Mouse (Mus musculus) v-Abl transformed pro-B cells (cell line): ENCODE results near the gene Tbc1d1.

Experiments used
- in situ Hi-C, 2 experiments: fragments of 400-800 bp; cut with MboI; formaldehyde crosslinking; loops; one replicate each; pipeline ENCODE4 v1.15.1; 2025; ENCODE audit not compliant: unreplicated experiment in 2 of 2

The Tbc1d1 gene

DNA sequence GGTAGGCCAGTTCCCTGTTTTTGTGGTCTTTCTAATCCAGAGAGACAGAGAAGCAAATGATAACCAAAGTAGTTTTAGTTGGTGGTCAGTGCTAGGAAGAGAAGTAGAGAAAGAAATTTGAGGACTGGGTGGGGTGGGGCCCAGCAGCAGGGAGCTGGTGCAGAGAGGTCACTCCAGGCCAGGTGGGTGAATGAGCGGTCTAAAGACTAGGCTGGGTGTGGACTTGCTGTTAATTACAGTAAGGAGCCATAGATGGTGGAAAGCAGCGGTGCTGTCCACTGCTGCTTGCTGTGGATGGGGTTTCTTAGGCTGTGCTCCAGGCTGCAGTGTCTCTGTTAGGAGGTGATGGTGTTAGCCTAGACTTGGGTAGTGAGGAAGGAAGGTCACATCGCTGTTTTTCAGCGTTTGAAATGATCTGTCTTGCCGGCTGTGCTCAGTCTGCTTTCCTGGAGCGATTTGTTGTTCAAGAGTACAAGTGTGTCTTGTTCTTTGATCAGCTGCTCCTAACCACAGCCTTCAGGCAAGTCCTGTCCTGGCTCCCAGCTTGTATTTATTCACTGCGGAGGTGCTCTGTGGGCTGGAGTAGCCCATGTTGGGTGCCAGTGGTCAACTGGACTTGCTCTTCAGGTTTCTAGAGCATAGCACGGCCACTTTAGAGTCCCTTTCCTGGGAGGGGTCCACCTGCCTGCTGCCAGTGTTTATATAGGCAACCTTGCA, 78.3 kb downstream of the Tbc1d1 start:
- in situ Hi-C loops: no loop called here

GRCm38 (mm10) chr5:64235250-64235649, 79.1 kb downstream of the Tbc1d1 start:
- in situ Hi-C loops: no loop called here

GRCm38 (mm10) chr5:64236561-64236960, 80.5 kb downstream of the Tbc1d1 start:
- in situ Hi-C loops: no loop called here

- in situ Hi-C loops: no loop called here
Observed at GRCm38 (mm10) chr5:64237263-64237662, 81.2 kb downstream of the Tbc1d1 start.

- in situ Hi-C loops: no loop called here
Observed at GRCm38 (mm10) chr5:64237693-64238092, 81.6 kb downstream of the Tbc1d1 start.

- in situ Hi-C loops: no loop called here
Observed at GRCm38 (mm10) chr5:64238894-64239652, 83.0 kb downstream of the Tbc1d1 start.

GRCm38 (mm10) chr5:64240941-64241682, 85.0 kb downstream of the Tbc1d1 start:
- in situ Hi-C loops: no loop called here

DNA sequence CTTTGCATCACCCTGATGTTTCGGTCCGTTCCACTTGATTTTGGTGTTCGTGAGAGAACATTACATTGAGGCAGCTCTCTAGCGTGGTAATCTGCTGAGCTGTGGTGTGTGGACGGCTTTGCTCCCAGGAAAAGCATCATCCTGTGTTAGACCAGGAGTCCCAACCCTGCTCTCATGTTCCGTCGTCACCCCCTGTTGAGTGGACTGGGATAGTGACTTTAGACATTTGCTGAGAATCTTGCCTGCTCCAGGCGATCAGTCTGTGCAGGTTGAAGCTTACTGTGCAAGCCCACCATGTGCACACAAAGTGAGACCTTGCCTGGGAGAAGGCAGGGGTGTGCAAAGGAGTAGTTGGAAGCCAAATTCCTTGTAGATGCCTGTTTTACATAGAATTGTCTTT, 85.8 kb downstream of the Tbc1d1 start:
- in situ Hi-C loops: no loop called here

DNA sequence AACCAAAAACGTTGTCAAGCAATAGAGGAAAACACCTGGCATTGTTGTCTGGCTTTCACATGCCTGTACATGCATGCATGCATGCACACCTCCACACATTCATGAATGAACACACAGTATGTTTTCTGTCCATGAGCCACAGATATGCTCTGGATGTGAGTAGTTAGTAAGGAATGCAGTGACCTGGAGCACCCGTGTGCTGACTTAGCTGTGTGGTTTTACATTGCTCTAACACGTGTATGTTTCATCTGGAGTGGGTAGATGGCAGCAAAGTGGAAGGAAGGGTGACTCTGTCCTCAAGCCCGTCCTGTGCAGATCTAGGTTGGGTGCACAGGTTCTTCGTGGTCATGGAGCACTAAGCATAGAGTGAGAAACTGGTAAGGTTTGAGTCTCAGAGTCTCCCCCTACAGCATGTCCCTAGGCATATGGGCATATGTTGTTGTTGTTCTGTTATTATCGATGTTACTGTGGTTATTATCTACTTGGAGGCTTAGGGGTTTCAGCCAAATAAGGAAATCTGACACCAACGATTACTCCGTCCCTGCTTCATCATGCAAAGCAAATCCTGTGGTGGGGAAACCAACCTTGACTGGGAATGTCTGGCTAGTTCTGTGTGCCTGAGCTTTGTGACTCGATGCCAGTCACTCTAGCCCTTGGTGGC, 86.8 kb downstream of the Tbc1d1 start:
- in situ Hi-C loops: no loop called here

- in situ Hi-C loops: no loop called here
Observed at GRCm38 (mm10) chr5:64243666-64244065, 87.6 kb downstream of the Tbc1d1 start.

- in situ Hi-C loops: no loop called here
Observed at GRCm38 (mm10) chr5:64244283-64244682, 88.2 kb downstream of the Tbc1d1 start.

DNA sequence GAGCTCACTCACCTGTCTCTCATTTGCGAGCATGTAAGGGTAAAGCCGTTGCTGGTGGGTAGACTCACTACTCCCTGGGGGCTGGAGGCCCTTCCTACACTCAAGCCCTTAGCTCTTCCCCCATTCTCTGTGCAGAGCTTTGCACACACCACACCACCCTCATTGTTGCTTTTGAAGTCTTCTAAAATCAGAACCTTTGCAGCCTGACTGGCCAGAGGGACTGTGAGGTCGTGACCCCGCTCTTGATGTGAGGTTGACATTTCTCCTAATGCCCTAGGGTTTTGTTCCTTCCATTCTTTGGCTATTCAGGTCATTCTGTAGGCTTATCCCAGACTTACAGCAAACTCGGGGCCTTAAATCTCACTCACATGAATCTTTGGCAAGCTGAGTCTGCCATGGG, 88.6 kb downstream of the Tbc1d1 start:
- in situ Hi-C loops: no loop called here

DNA sequence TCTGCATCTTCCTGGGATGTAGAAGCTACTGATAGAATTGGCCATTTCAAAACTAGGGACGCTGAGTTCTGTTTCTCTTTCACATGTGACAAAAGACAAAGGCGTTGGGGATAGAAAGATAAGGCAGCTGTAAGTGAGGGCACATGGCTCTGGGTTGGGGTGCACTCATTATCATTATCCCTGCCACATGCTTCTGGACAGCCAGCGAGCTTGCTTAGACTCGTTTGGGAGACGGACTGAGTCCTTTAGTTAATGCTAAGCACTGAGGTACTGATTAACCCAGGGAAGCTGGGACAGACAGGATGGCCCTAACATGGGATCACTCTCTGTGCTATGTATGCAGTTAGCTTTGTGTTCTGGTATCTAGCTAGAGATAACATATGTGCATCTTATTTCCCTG, 95.3 kb downstream of the Tbc1d1 start:
- in situ Hi-C loops: no loop called here

GRCm38 (mm10) chr5:64254278-64254677, 98.2 kb downstream of the Tbc1d1 start:
- in situ Hi-C loops: no loop called here

GRCm38 (mm10) chr5:64254988-64255387, 98.9 kb downstream of the Tbc1d1 start:
- in situ Hi-C loops: no loop called here

- in situ Hi-C loops: no loop called here
Observed at GRCm38 (mm10) chr5:64263348-64263747, 107.2 kb downstream of the Tbc1d1 start.

DNA sequence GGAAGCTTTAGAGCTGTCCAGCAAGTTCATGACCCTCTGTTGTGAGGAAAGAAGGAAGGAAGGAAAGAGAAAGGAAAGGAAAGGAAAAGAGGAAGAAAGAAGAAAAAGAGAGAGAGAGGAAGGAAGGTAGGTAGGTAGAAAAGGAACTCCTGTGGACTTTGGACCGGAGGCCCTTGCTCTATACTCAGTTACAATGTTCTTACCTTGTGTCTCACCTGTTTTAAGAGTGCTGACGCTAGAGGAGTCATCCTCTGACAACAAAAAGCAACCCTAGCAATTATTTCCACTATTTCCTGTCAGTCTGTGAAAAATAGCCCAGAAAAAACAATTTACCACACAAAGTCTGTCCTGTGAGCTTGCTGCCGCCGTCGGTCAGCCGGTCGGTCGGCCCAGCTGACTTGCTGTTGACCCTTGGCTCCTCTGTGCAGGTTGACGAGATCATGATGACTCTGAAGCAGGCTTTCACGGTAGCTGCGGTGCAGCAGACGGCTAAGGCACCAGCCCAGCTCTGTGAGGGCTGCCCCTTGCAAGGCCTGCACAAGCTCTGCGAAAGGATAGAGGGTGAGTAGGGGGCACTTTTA, 107.9 kb downstream of the Tbc1d1 start:
- in situ Hi-C loops: no loop called here

- in situ Hi-C loops: loop anchor here (5.0 kb wide), 4 partner anchors 68 to 358 kb away; no protein-coding TSS in a partner anchor
Observed at GRCm38 (mm10) chr5:64265145-64265544, 109.0 kb downstream of the Tbc1d1 start.

DNA sequence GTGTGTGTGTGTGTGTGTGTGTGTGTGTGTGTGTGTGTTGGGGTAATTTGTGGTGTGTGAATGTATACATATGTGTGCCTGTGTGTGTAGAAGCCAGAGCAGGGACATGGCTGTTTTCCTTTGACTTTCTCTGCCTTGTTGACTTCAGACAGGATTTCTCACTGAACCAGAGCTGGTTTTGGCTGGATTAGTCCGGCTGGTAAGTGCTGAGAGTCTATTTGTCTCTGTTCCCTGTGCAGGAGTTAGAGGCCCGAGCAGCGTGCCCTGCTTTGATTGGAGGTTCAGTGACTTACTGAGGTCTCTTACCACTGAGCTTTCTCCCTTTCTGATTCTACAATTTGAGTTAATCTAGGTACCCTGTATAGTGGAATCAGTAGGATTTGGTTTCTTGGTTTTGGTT, 109.8 kb downstream of the Tbc1d1 start:
- in situ Hi-C loops: loop anchor here (5.0 kb wide), 4 partner anchors 69 to 359 kb away; no protein-coding TSS in a partner anchor

- in situ Hi-C loops: loop anchor here (5.0 kb wide), 4 partner anchors 69 to 359 kb away; no protein-coding TSS in a partner anchor
Observed at GRCm38 (mm10) chr5:64266534-64266933, 110.4 kb downstream of the Tbc1d1 start.
